Comparison of ENCODE assay signal across 25 mouse cellular contexts in genomic region chr15:56100133-56100735, GRCm38 (mm10).
"Had no signal": no experiment of that assay in that cellular context is flagged by ENCODE, and none has a peak within 500 bp of the region (broad histone marks: within the 10 kb centered on the region; RNA-seq: fewer than 3 reads in every experiment).

No protein-coding gene starts in this region.

- H3K4me1 ChIP-seq: forebrain, embryonic 15.5 days; heart, embryonic 13.5 days; heart, embryonic 15.5 days; kidney, embryonic 15.5 days; limb, embryonic 13.5 days; limb, embryonic 15.5 days; liver, embryonic 12.5 days had no signal

- H3K27ac ChIP-seq: forebrain, embryonic 15.5 days; heart, adult 2 months; heart, embryonic 13.5 days; heart, embryonic 15.5 days; kidney, embryonic 15.5 days; kidney, postnatal 0 days; limb, embryonic 13.5 days; limb, embryonic 15.5 days; liver, embryonic 12.5 days had no signal

- H3K36me3 ChIP-seq: forebrain, embryonic 15.5 days; heart, embryonic 13.5 days; heart, embryonic 15.5 days; kidney, embryonic 15.5 days; limb, embryonic 13.5 days; limb, embryonic 15.5 days; liver, embryonic 12.5 days had no signal

- H3K4me2 ChIP-seq: forebrain, embryonic 15.5 days; heart, embryonic 11.5 days; heart, embryonic 13.5 days; heart, embryonic 15.5 days; kidney, embryonic 15.5 days; limb, embryonic 13.5 days; limb, embryonic 15.5 days; liver, embryonic 12.5 days had no signal

- H3K27me3 ChIP-seq: forebrain, embryonic 15.5 days; heart, embryonic 13.5 days; heart, embryonic 15.5 days; kidney, embryonic 15.5 days; limb, embryonic 13.5 days; limb, embryonic 15.5 days; liver, embryonic 12.5 days had no signal

- H3K4me3 ChIP-seq: forebrain, embryonic 15.5 days; heart, adult 2 months; heart, embryonic 13.5 days; heart, embryonic 15.5 days; kidney, embryonic 15.5 days; limb, embryonic 13.5 days; limb, embryonic 15.5 days; liver, embryonic 12.5 days had no signal

- ATAC-seq: forebrain, embryonic 15.5 days; forebrain, postnatal 0 days; intestine, embryonic 16.5 days; liver, embryonic 12.5 days had no signal

- H3K9me3 ChIP-seq: forebrain, embryonic 15.5 days; heart, embryonic 13.5 days; heart, embryonic 15.5 days; kidney, embryonic 15.5 days; limb, embryonic 13.5 days; limb, embryonic 15.5 days; liver, embryonic 12.5 days had no signal

- H3K9ac ChIP-seq: forebrain, embryonic 15.5 days; forebrain, postnatal 0 days; heart, embryonic 13.5 days; heart, embryonic 15.5 days; kidney, embryonic 15.5 days; limb, embryonic 13.5 days; limb, embryonic 15.5 days; liver, embryonic 12.5 days had no signal

- DNase-seq: forebrain, postnatal 0 days; gastrocnemius, postnatal 14 days; gastrocnemius, postnatal 36 days; heart, adult 11 months; heart, adult 2 months; heart, postnatal 14 days; heart, postnatal 36 days; kidney, adult 11 months; kidney, adult 2 months; kidney, adult 9 months; kidney, postnatal 14 days; kidney, postnatal 36 days; layer of hippocampus, adult 9-11 months; layer of hippocampus, postnatal 36 days; left cerebral cortex, postnatal 4 days had no signal
